Mouse (Mus musculus): Measurements from ENCODE around the gene 4931440F15Rik.

4931440F15Rik gene

GRCm38 (mm10) chr11:29801432-29802427 is 23.7 kb downstream of the 4931440F15Rik start:
- DNase-seq (ENCODE audit: low spot score in 2 of 2): no peak

- no peak for DNase-seq (ENCODE audit: low spot score in 2 of 2)
Observed at GRCm38 (mm10) chr11:29799839-29800238, 25.6 kb downstream of the 4931440F15Rik start.

GRCm38 (mm10) chr11:29795106-29795505 is 30.4 kb downstream of the 4931440F15Rik start:
- DNase-seq (ENCODE audit: low spot score in 2 of 2): no peak

- no peak for DNase-seq (ENCODE audit: low spot score in 2 of 2)
Observed at GRCm38 (mm10) chr11:29794475-29794874, 31.0 kb downstream of the 4931440F15Rik start.

GRCm38 (mm10) chr11:29790796-29791195 is 34.7 kb downstream of the 4931440F15Rik start:
- no peak for DNase-seq (ENCODE audit: low spot score in 2 of 2)

GRCm38 (mm10) chr11:29788921-29789638 is 36.4 kb downstream of the 4931440F15Rik start:
- DNase-seq (ENCODE audit: low spot score in 2 of 2): no peak

- no peak for DNase-seq (ENCODE audit: low spot score in 2 of 2)
Observed at GRCm38 (mm10) chr11:29788499-29788898, 37.0 kb downstream of the 4931440F15Rik start.

- no peak for DNase-seq (ENCODE audit: low spot score in 2 of 2)
Observed at GRCm38 (mm10) chr11:29787473-29787872, 38.0 kb downstream of the 4931440F15Rik start.

GRCm38 (mm10) chr11:29786583-29787219 is 38.8 kb downstream of the 4931440F15Rik start:
- DNase-seq (ENCODE audit: low spot score in 2 of 2): no peak

- DNase-seq (ENCODE audit: low spot score in 2 of 2): no peak
Observed at GRCm38 (mm10) chr11:29779409-29780026, 46.0 kb downstream of the 4931440F15Rik start.

- no peak for DNase-seq (ENCODE audit: low spot score in 2 of 2)
Observed at GRCm38 (mm10) chr11:29778936-29779335, 46.5 kb downstream of the 4931440F15Rik start.

GRCm38 (mm10) chr11:29777964-29778363 is 47.5 kb downstream of the 4931440F15Rik start:
- no peak for DNase-seq (ENCODE audit: low spot score in 2 of 2)

GRCm38 (mm10) chr11:29774760-29775159 is 50.7 kb downstream of the 4931440F15Rik start:
- DNase-seq (ENCODE audit: low spot score in 2 of 2): no peak

GRCm38 (mm10) chr11:29774296-29774695 is 51.2 kb downstream of the 4931440F15Rik start:
- no peak for DNase-seq (ENCODE audit: low spot score in 2 of 2)
